ENCODE assay signal across 25 mouse cellular contexts in genomic region chr6:53611451-53611945, GRCm38 (mm10).
DNase-seq lines count a peak whose midpoint lies in the region; ATAC-seq and TF ChIP-seq lines count a peak whose summit lies in the region.
"Had no signal": no experiment of that assay in that cellular context is flagged by ENCODE, and none has a peak within 500 bp of the region (broad histone marks: within the 10 kb centered on the region; RNA-seq: fewer than 3 reads in every experiment).

No protein-coding gene starts in this region.

- H3K36me3 ChIP-seq in macrophage (ENCODE audit: inconsistent target): peaks cover 57% of the 10 kb centered on the region
- H3K36me3 ChIP-seq: forebrain, embryonic 15.5 days; hindbrain, embryonic 13.5 days; liver, embryonic 13.5 days; midbrain, embryonic 10.5 days; stomach, embryonic 15.5 days had no signal

- intact Hi-C loops in left cerebral cortex, adult 2 months (cut with DNase I): no loop called here

- H3K27me3 ChIP-seq in cerebellum, adult 2 months (ENCODE audit: control insufficient read depth, insufficient read depth, low read length): no peaks in the 10 kb centered on the region
- H3K27me3 ChIP-seq: forebrain, embryonic 15.5 days; hindbrain, embryonic 13.5 days; limb, embryonic 12.5 days; liver, embryonic 13.5 days; stomach, embryonic 15.5 days had no signal

- no peak overlapping the region for H3K4me3 ChIP-seq in cerebellum, adult 2 months (replicated peaks; ENCODE audit: insufficient read depth, low read depth, low read length)
- no peak overlapping the region for H3K4me3 ChIP-seq in macrophage (ENCODE audit: inconsistent target)
- H3K4me3 ChIP-seq in left cerebral cortex, adult 2 months: no peak overlapping the region
- H3K4me3 ChIP-seq: forebrain, embryonic 15.5 days; hindbrain, embryonic 13.5 days; limb, embryonic 12.5 days; liver, embryonic 13.5 days; midbrain, embryonic 10.5 days; stomach, embryonic 15.5 days had no signal

- peak; percentile 32 to 33 for DNase-seq in cerebellum, adult 18-20 months
- peak; percentile 23 to 41 for DNase-seq in cerebellum, adult 2 months
- DNase-seq in cerebellum, postnatal 25 days: peak; percentile 36 to 46
- DNase-seq in embryo, embryonic 10 days (ENCODE audit: low spot score): no peak
- DNase-seq in left cerebral cortex, adult 2 months (ENCODE audit: extremely low spot score in 1 of 2, low spot score in 2 of 2): no peak
- DNase-seq: adrenal gland, postnatal 14 days; gastrocnemius, postnatal 25 days; heart, adult 18-20 months; heart, postnatal 4 days; kidney, postnatal 14 days; layer of hippocampus, adult 9-11 months; liver, embryonic 13.5 days; lung, embryonic 14.5 days; lung, postnatal 14 days; right cerebral cortex, postnatal 14 days had no signal

- 37% methylated on average over 5 of the region's 5 CpGs for WGBS in cerebellum, adult 2 months
- 97% methylated on average over 5 of the region's 5 CpGs for WGBS in macrophage (ENCODE audit: missing documents)

- H3K79me2 ChIP-seq in macrophage (ENCODE audit: inconsistent target): peaks cover 42% of the 10 kb centered on the region; the same call in 1 of the 2 replicates

- H3K4me1 ChIP-seq in cerebellum, adult 2 months (ENCODE audit: control insufficient read depth, insufficient read depth, low read length): peaks cover 6% of the 10 kb centered on the region
- H3K4me1 ChIP-seq: liver, embryonic 13.5 days; stomach, embryonic 15.5 days had no signal

- TF ChIP-seq CTCF in cerebellum, adult 2 months (IDR thresholded peaks at IDR 0.05; ENCODE audit: borderline replicate concordance, insufficient read depth, low read depth, low read length): no peak
- no peak for TF ChIP-seq CTCF in left cerebral cortex, adult 2 months (IDR thresholded peaks at IDR 0.05)

- no peak overlapping the region for H3K27ac ChIP-seq in cerebellum, adult 2 months (ENCODE audit: insufficient read depth, low read length)
- peak overlapping the region; percentile 53; the same call in 1 of the 2 replicates for H3K27ac ChIP-seq in macrophage
- no peak overlapping the region for H3K27ac ChIP-seq in left cerebral cortex, adult 2 months
- H3K27ac ChIP-seq: forebrain, embryonic 15.5 days; hindbrain, embryonic 13.5 days; liver, embryonic 13.5 days; midbrain, embryonic 10.5 days; stomach, embryonic 15.5 days had no signal

- TF ChIP-seq POLR2A in cerebellum, adult 2 months (IDR thresholded peaks at IDR 0.05; ENCODE audit: borderline replicate concordance, insufficient read depth, low read length): no peak

- ATAC-seq in cerebellum, adult (ENCODE audit: insufficient number of reproducible peaks, low FRiP score, low TSS enrichment): no peak
- ATAC-seq in monocyte, adult 5-6 weeks (replicated peaks; ENCODE audit: insufficient number of reproducible peaks, low FRiP score, low TSS enrichment, poor library complexity, severe bottlenecking): no peak
- ATAC-seq: forebrain, embryonic 15.5 days; intestine, postnatal 0 days; midbrain, embryonic 16.5 days had no signal

Comparison
In these comparisons a context has a peak if more than half of its experiments do, and no peak if none do; other contexts are left out.
1. DNase-seq: peak in cerebellum, adult 18-20 months (2 of 2), cerebellum, adult 2 months (2 of 2) and cerebellum, postnatal 25 days (2 of 2); none in embryo, embryonic 10 days (single experiment) and left cerebral cortex, adult 2 months (0 of 2).